Mouse (Mus musculus) forebrain, embryonic 13.5 days (tissue): ENCODE measurements around the gene Klhl20. TPM values are rescaled to one million over a fixed set of nuclear protein-coding genes. Genes with fewer than 3 reads are reported as not detected.

Experiments
- ATAC-seq: fragments of 200-750 bp; cut with Nextera tagmentation; 2 replicates; pipeline ENCODE4 v1.8.0; 2017
- H3K27ac ChIP-seq: fragments of 300-500 bp; sonication (generic); 2 replicates; pipeline ENCODE4 v1.5.1; 2015; ENCODE audit warnings: inconsistent platforms, mild to moderate bottlenecking, moderate library complexity
- H3K27me3 ChIP-seq: fragments of 300-500 bp; sonication (generic); 2 replicates; pipeline ENCODE4 v1.6.1; 2015; ENCODE audit warnings: mild to moderate bottlenecking, inconsistent platforms
- H3K36me3 ChIP-seq: fragments of 300-500 bp; sonication (generic); 2 replicates; pipeline ENCODE4 v1.6.1; 2015; ENCODE audit warnings: mild to moderate bottlenecking, inconsistent platforms; ENCODE audit not compliant: poor library complexity, severe bottlenecking
- H3K4me1 ChIP-seq: fragments of 300-500 bp; sonication (generic); 2 replicates; pipeline ENCODE4 v1.6.1; 2015; ENCODE audit warnings: inconsistent platforms
- H3K4me2 ChIP-seq: fragments of 300-500 bp; sonication (generic); 2 replicates; pipeline ENCODE4 v1.6.1; 2015; ENCODE audit warnings: inconsistent platforms, mild to moderate bottlenecking, moderate library complexity
- H3K4me3 ChIP-seq: fragments of 300-500 bp; sonication (generic); 2 replicates; pipeline ENCODE4 v1.5.1; 2015; ENCODE audit warnings: mild to moderate bottlenecking, inconsistent platforms
- H3K9ac ChIP-seq: fragments of 300-500 bp; sonication (generic); 2 replicates; pipeline ENCODE4 v1.6.1; 2015; ENCODE audit warnings: mild to moderate bottlenecking, inconsistent platforms
- H3K9me3 ChIP-seq: fragments of 300-500 bp; sonication (generic); replicated peaks from 2 replicates; pipeline ENCODE4 v1.6.1; 2016; ENCODE audit warnings: inconsistent platforms
- WGBS: fragments of 180-500 bp; shearing (Covaris S2); methylation state at CpG from one replicate; pipeline ENCODE4 v1.1.7; 2015; 5-methylcytosine and 5-hydroxymethylcytosine counted together
- polyA plus RNA-seq: library from polyadenylated mRNA; unstranded; fragments of >200 nt; fragmentation: Nextera tagmentation; extraction: Ambion mirVana; gene quantifications from 2 replicates; pipeline ENCODE4 v1.2.1, GENCODE M21; 2015

The Klhl20 gene
- polyA plus RNA-seq, 1 experiment from 2014 or later: 16.4 TPM

- Histone ChIP-seq H3K27me3 (peaks cover 7% of the 10 kb centered on the region; the same call in 1 of the 2 replicates), H3K4me1 (no peaks in the 10 kb centered on the region), H3K27ac (no peak overlapping the region), H3K4me3 (no peak overlapping the region), H3K4me2 (no peak overlapping the region), H3K9ac (no peak overlapping the region), H3K36me3 (no peaks in the 10 kb centered on the region), H3K9me3 (no peaks in the 10 kb centered on the region)
- no peak for ATAC-seq
- 85% methylated on average over 9 of the region's 9 CpGs for WGBS
Measured at GRCm38 (mm10) chr1:161140026-161140762, 8.9 kb upstream of the Klhl20 start.

- no peaks in the 10 kb centered on the region for H3K9me3 ChIP-seq
- H3K27me3 ChIP-seq: peaks cover 7% of the 10 kb centered on the region; the same call in 1 of the 2 replicates
- H3K27ac ChIP-seq: no peak overlapping the region
- H3K9ac ChIP-seq: no peak overlapping the region
- 85% methylated on average over 2 of the region's 2 CpGs for WGBS
- H3K4me1 ChIP-seq: no peaks in the 10 kb centered on the region
- H3K4me2 ChIP-seq: no peak overlapping the region
- no peak overlapping the region for H3K4me3 ChIP-seq
- H3K36me3 ChIP-seq: no peaks in the 10 kb centered on the region
- no peak for ATAC-seq
Measured at GRCm38 (mm10) chr1:161139496-161139895, 8.2 kb upstream of the Klhl20 start.

GRCm38 (mm10) chr1:161126461-161126860 is 4.8 kb downstream of the Klhl20 start:
- no peak overlapping the region for H3K27ac ChIP-seq
- no peak overlapping the region for H3K4me3 ChIP-seq
- H3K9ac ChIP-seq: no peak overlapping the region
- H3K36me3 ChIP-seq: peaks cover 9% of the 10 kb centered on the region; the same call in 1 of the 2 replicates
- peaks cover 14% of the 10 kb centered on the region for H3K4me1 ChIP-seq
- no peak overlapping the region for H3K4me2 ChIP-seq
- no peaks in the 10 kb centered on the region for H3K27me3 ChIP-seq
- 89% methylated on average over 1 of the region's 1 CpGs for WGBS
- no peak for ATAC-seq
- no peaks in the 10 kb centered on the region for H3K9me3 ChIP-seq

GRCm38 (mm10) chr1:161122661-161123418 is 8.5 kb downstream of the Klhl20 start:
- Histone ChIP-seq H3K27ac (no peak overlapping the region), H3K9ac (no peak overlapping the region), H3K27me3 (no peaks in the 10 kb centered on the region), H3K36me3 (peaks cover 14% of the 10 kb centered on the region), H3K4me2 (no peak overlapping the region), H3K9me3 (no peaks in the 10 kb centered on the region), H3K4me1 (no peaks in the 10 kb centered on the region), H3K4me3 (no peak overlapping the region)
- 91% methylated on average over 10 of the region's 10 CpGs for WGBS
- no peak for ATAC-seq

- peaks cover 3% of the 10 kb centered on the region; the same call in 1 of the 2 replicates for H3K36me3 ChIP-seq
- no peak overlapping the region for H3K9ac ChIP-seq
- no peak for ATAC-seq
- no peak overlapping the region for H3K4me3 ChIP-seq
- no peaks in the 10 kb centered on the region for H3K4me1 ChIP-seq
- H3K9me3 ChIP-seq: no peaks in the 10 kb centered on the region
- no peaks in the 10 kb centered on the region for H3K27me3 ChIP-seq
- no peak overlapping the region for H3K4me2 ChIP-seq
- H3K27ac ChIP-seq: no peak overlapping the region
Measured at GRCm38 (mm10) chr1:161114591-161114990, 16.7 kb downstream of the Klhl20 start.

GRCm38 (mm10) chr1:161109216-161109615 is 22.1 kb downstream of the Klhl20 start:
- Histone ChIP-seq H3K27ac (no peak overlapping the region), H3K4me2 (no peak overlapping the region), H3K4me1 (no peaks in the 10 kb centered on the region), H3K9ac (no peak overlapping the region), H3K4me3 (no peak overlapping the region), H3K36me3 (peaks cover 21% of the 10 kb centered on the region), H3K27me3 (no peaks in the 10 kb centered on the region), H3K9me3 (no peaks in the 10 kb centered on the region)
- 78% methylated on average over 8 of the region's 8 CpGs for WGBS
- no peak for ATAC-seq

GRCm38 (mm10) chr1:161103842-161104241 is 27.5 kb downstream of the Klhl20 start:
- H3K4me2 ChIP-seq: no peak overlapping the region
- H3K9ac ChIP-seq: no peak overlapping the region
- no peak overlapping the region for H3K4me3 ChIP-seq
- H3K9me3 ChIP-seq: no peaks in the 10 kb centered on the region
- no peaks in the 10 kb centered on the region for H3K4me1 ChIP-seq
- no peaks in the 10 kb centered on the region for H3K27me3 ChIP-seq
- ATAC-seq: no peak
- peaks cover 37% of the 10 kb centered on the region for H3K36me3 ChIP-seq
- H3K27ac ChIP-seq: no peak overlapping the region
- 95% methylated on average over 1 of the region's 1 CpGs for WGBS

- Histone ChIP-seq H3K4me2 (no peak overlapping the region), H3K4me1 (no peaks in the 10 kb centered on the region), H3K36me3 (peaks cover 46% of the 10 kb centered on the region), H3K9ac (no peak overlapping the region), H3K4me3 (no peak overlapping the region), H3K9me3 (no peaks in the 10 kb centered on the region), H3K27ac (no peak overlapping the region), H3K27me3 (no peaks in the 10 kb centered on the region)
- ATAC-seq: no peak
- WGBS: 96% methylated on average over 4 of the region's 4 CpGs
Measured at GRCm38 (mm10) chr1:161099721-161100405, 31.4 kb downstream of the Klhl20 start.

GRCm38 (mm10) chr1:161077243-161077642 is 54.1 kb downstream of the Klhl20 start:
- WGBS: 92% methylated on average over 3 of the region's 3 CpGs
- Histone ChIP-seq H3K9ac (no peak overlapping the region), H3K36me3 (peaks cover 30% of the 10 kb centered on the region), H3K27me3 (no peaks in the 10 kb centered on the region), H3K9me3 (no peaks in the 10 kb centered on the region), H3K4me2 (no peak overlapping the region), H3K4me3 (no peak overlapping the region), H3K4me1 (peaks cover 19% of the 10 kb centered on the region), H3K27ac (no peak overlapping the region)
- no peak for ATAC-seq

GRCm38 (mm10) chr1:161076238-161076637 is 55.1 kb downstream of the Klhl20 start:
- Histone ChIP-seq H3K4me3 (no peak overlapping the region), H3K4me1 (peaks cover 29% of the 10 kb centered on the region), H3K36me3 (peaks cover 23% of the 10 kb centered on the region), H3K4me2 (no peak overlapping the region), H3K27ac (no peak overlapping the region), H3K9ac (no peak overlapping the region), H3K27me3 (no peaks in the 10 kb centered on the region), H3K9me3 (no peaks in the 10 kb centered on the region)
- WGBS: 90% methylated on average over 6 of the region's 6 CpGs
- ATAC-seq: no peak

GRCm38 (mm10) chr1:161071272-161071620 is 60.1 kb downstream of the Klhl20 start:
- WGBS: under 1% methylated on average over 12 of the region's 12 CpGs
- Histone ChIP-seq H3K9ac (peak overlapping the region; percentile 86), H3K9me3 (no peaks in the 10 kb centered on the region), H3K27me3 (no peaks in the 10 kb centered on the region), H3K4me2 (peak overlapping the region; percentile 83), H3K36me3 (no peaks in the 10 kb centered on the region), H3K4me3 (peak overlapping the region; percentile 82), H3K27ac (peak overlapping the region; percentile 51), H3K4me1 (peaks cover 45% of the 10 kb centered on the region)
- ATAC-seq: no peak
